Mouse (Mus musculus): ENCODE measurements around the gene Ifi206. TPM values are rescaled to one million over a fixed set of nuclear protein-coding genes. Genes with fewer than 3 reads are reported as not detected.
"Not testable (repeated sequence)": the region's sequence is repeated elsewhere in the genome, so short reads cannot be mapped to it uniquely, and the experiment has no call there.

Ifi206 gene
- total RNA-seq (2015) (0.20 and 0.25 TPM in 2 replicates), total RNA-seq (2017) (0.07 and 0.17 TPM in 2 replicates)

- peak; percentile 42; the same call in 1 of the 2 replicates for ATAC-seq (replicated peaks; ENCODE audit: poor library complexity)
Observed at GRCm38 (mm10) chr1:173490812-173491480, at the start of gene Ifi206. Gene Ifi206 (minus strand): TSS chr1:173491041.

DNA sequence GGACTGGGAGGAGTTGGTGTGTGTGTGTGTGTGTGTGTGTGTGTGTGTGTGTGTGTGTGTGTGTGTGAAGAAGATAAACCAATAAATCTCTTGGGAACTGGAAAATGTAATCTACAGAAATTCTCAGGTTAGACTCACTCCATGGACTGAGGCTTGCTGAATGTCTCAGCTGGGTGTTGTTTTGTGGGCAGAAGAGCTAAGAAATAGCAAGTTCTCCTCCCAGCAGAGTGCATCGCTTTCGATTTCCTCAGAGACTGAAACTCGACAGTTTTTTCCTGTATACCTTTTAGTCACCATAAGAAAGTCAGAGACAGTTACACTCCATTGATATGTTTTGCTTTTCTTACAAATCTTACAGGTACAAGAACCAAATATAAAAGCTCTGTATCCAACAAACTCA, 45.0 kb upstream of the Ifi206 start, which contains the start of gene Ifi214:
Gene Ifi214 (minus strand): TSS at position 167 of the 400 bp plus-strand sequence.
- 0 out of 2 replicates have a peak, but pooled peaks have one; percentile 31 for ATAC-seq (replicated peaks; ENCODE audit: poor library complexity)

DNA sequence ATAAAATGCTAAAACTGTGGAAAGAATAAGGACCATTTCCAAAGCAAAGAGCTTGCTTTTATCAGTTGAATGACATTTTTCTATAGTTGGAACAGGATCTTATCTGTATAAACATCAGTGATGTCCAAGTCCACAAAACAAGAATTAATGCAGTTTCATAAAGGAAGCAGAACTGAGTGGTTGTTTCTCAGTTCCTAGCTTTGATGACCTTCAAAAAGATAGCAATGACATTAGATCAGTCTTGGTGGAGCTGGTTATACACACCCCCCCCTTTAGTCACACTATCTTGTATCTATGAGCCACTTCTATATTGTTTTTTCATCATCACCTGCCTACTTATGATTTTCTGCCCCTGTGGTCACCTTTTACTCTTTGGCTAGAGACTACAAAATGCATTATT, 30.6 kb upstream of the Ifi206 start:
- no peak; the same call in 1 of the 2 replicates for ATAC-seq (replicated peaks; ENCODE audit: poor library complexity)

DNA sequence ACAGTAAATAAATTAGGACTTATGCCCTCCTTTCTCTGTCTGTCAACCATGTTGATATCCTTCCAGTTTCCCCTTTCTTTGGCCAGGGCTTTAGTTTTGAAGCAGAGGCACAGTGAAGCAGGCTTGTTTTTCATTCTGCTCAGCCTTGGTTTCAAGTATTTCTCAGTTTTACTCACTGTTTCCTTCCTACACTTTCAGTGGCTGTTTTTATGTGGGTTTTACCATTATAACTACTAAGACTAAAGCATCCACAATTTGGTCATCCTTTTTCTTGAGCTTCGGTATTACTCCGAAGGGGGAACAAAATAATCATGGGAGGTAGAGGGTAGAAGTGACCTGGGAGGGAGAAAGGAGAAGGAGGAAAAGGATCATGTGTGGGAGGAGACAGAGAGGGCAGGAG, 19.8 kb upstream of the Ifi206 start:
- not testable (repeated sequence) for ATAC-seq (replicated peaks; ENCODE audit: poor library complexity)

GRCm38 (mm10) chr1:173491483-173491882, 642 bp upstream of the Ifi206 start:
- not testable (repeated sequence) for ATAC-seq (replicated peaks; ENCODE audit: poor library complexity)

DNA sequence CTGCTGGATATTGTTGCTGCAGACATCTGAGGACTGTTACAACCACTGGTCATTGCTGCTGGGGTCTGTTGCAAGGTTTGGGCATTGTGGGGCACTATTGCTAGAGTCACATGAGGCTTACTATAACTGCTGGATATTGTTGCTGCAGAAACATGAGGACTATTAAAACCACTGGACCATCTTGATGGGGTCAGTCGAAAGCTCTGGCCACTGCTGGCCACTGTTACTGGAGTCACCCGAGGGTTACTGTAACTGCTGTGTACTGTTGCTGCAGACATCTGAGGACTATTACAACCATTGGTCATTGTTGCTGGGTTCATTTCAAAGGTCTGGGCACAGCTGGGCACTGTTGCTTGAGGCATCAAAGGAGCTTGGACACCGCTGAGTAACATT, 9.7 kb downstream of the Ifi206 start:
- not testable (repeated sequence) for ATAC-seq (replicated peaks; ENCODE audit: poor library complexity)

GRCm38 (mm10) chr1:173480399-173481181, 10.3 kb downstream of the Ifi206 start:
- ATAC-seq (replicated peaks; ENCODE audit: poor library complexity), result not testable (repeated sequence)

GRCm38 (mm10) chr1:173456761-173457160, 34.1 kb downstream of the Ifi206 start:
- no peak for ATAC-seq (replicated peaks; ENCODE audit: poor library complexity)

GRCm38 (mm10) chr1:173456139-173456754, 34.6 kb downstream of the Ifi206 start:
- ATAC-seq (replicated peaks; ENCODE audit: poor library complexity), result peak; percentile 88

GRCm38 (mm10) chr1:173451665-173452064, 39.2 kb downstream of the Ifi206 start:
- ATAC-seq (replicated peaks; ENCODE audit: poor library complexity), result peak; percentile 83

- ATAC-seq (replicated peaks; ENCODE audit: poor library complexity), result no peak
Observed at GRCm38 (mm10) chr1:173450621-173451020, 40.2 kb downstream of the Ifi206 start.

- peak; percentile 63 for ATAC-seq (replicated peaks; ENCODE audit: poor library complexity)
Observed at GRCm38 (mm10) chr1:173447067-173447466, 43.8 kb downstream of the Ifi206 start.

GRCm38 (mm10) chr1:173443061-173443460, 47.8 kb downstream of the Ifi206 start:
- ATAC-seq (replicated peaks; ENCODE audit: poor library complexity), result no peak

DNA sequence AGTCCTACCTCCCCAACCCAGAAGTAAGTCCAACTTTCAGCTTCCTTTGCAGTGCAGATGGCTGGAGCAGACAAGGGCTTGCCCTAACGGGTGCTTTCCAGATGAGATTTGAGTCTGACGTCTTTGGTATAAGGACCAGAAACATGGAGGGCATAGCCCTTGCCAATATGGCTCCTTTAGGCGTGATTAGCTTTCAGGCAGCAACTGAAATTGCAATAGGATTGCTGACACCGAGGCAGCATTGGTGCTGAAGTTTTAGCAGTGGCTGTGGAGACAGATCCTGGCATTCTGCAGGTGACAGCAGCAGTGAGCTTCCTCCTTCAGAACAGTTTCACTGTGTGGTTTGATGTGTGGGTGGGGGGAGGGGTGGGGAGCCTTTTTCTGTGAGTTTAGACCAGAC, 49.6 kb downstream of the Ifi206 start:
- peak; percentile 82 for ATAC-seq (replicated peaks; ENCODE audit: poor library complexity)

DNA sequence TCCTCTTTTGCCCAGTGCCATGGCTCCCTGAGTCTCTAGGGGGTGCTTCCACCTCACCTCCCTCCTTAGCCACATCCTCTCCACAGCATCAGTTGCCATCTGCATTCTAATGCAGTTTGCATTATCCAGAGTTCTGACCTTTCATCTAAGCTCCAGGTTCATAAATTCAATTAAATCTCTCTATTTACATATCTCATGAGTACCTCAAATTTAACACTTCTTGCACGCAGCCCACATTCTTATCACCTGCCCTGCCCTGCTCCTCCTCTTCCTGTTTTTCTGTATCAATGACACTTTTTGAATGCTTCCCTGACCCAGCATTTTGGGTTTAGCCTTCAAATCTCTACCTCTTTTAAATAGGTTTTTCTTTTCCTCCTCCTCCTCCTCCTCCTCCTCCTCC, 50.2 kb downstream of the Ifi206 start:
- ATAC-seq (replicated peaks; ENCODE audit: poor library complexity), result peak; percentile 30; the same call in 1 of the 2 replicates

- ATAC-seq (replicated peaks; ENCODE audit: poor library complexity), result peak; percentile 74
Observed at GRCm38 (mm10) chr1:173437161-173437953, 53.5 kb downstream of the Ifi206 start.

DNA sequence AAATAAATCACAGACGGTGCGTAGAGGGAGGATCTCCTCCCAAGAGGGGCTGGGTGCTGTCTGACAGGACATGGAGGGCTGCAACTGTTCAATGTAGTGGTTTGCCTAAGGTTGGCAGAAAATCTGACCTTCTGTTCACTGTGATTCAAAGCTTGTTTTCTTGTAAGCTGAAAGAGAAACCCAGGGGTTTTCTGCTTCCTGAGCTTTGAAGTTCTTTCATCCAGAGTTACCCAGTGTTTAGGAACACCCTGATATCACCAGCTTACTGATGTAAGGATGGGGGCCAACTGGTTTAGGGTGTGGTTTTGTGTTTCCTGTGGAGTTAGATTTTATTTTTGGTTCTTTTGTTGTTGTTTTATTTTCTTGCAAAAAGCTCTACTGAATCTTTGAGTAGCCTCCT, 58.4 kb downstream of the Ifi206 start:
- no peak for ATAC-seq (replicated peaks; ENCODE audit: poor library complexity)

- ATAC-seq (replicated peaks; ENCODE audit: poor library complexity), result peak; percentile 65
Observed at GRCm38 (mm10) chr1:173429995-173430699, 60.7 kb downstream of the Ifi206 start.

DNA sequence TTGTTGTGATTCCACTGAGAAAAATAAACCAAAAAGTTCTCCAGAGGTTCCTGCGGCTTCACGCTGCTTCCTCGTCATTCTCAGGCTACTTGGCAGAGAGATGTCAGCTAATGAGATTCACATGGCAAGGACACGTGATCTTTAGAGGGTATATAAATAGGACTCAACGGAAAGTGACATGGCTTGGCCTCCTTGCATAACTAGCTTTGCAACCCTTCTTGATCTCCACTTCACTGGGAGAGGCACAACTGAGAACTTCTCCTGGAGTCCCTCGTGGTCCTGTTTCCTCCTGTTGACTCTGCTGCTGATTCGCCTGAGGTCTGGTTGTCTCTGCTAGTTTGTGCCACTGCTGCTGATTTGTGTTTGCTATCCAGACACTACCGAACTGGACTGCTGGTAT, 63.5 kb downstream of the Ifi206 start:
- peak; percentile 68 for ATAC-seq (replicated peaks; ENCODE audit: poor library complexity)

GRCm38 (mm10) chr1:173426345-173426744, 64.5 kb downstream of the Ifi206 start:
- ATAC-seq (replicated peaks; ENCODE audit: poor library complexity), result peak; percentile 59

All from megakaryocyte progenitor cell, adult 5-6 weeks (primary cell).